Mouse (Mus musculus): ENCODE results near the gene 4930523C07Rik. TPM values are rescaled to one million over a fixed set of nuclear protein-coding genes. Genes with fewer than 3 reads are reported as not detected.
A peak's percentile ranks its signal among the peaks of the same experiment; 100 is the strongest.

4930523C07Rik gene
- total RNA-seq (2015; ENCODE audit: low replicate concordance) (26.0 and 46.5 TPM in 2 replicates), total RNA-seq (2017; ENCODE audit: low replicate concordance) (25.9 and 91.2 TPM in 2 replicates)

DNA sequence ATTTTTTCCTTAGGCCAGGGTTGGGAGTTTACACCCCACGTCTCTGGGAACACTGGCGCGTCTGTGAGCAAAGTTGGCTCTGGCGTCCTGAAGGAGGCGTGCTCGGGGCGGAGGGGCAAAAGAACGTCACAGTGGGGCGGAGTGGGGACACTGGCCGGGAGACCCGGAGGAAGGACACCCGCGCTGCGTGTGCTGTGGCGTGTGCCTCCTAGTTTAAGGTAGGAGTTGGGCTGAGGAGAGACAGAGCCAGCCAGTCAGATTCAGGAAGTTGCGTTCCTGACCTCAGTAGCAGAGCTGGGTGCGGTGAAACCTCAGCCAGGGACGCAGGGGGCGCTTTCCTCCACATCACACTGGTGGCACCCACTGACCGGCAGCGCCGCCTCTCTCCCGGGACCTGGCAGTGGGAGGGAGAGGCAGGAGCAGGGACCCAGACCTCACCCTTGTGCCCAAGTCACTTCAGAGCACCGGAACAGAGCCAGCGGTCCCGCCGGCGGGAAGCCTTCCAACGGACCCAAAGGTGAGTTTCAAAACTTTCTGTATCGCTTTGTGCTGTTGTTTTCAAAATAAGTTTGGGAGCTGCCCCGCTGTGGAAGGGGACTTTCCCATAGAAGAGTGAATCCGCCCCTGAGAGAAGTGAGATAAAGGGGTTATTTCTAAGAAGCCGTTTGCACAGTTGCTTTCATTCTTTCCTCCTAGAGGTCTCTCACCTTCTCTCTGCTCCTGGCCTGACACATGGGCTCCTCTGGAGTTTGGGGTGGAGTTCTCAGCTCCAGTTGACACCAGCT lies at the start of gene 4930523C07Rik:
TSS of gene 4930523C07Rik (plus strand) at position 146 of the 785 bp plus-strand sequence.
- peak; percentile 89 for ATAC-seq (replicated peaks; ENCODE audit: low FRiP score, poor library complexity, severe bottlenecking)

DNA sequence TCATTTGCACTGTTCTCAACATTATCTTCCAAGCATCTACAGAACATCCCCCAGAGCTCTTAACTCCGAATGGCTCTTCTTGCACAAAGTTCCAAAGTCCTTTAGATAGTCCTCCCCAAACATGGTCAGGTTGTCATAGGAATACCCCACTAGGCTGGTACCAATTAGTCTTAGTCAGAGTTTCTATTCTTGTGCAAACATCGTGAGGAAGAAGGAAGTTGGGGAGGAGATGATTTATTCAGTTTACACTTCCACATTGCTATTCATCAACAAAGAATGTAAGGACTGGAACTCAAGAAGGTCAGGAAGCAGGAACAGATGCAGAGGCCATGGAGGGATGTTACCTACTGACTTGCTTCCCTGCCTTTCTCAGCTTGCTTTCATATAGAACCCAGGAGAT lies 46.9 kb upstream of the 4930523C07Rik start:
- ATAC-seq (replicated peaks; ENCODE audit: low FRiP score, poor library complexity, severe bottlenecking), result no peak

DNA sequence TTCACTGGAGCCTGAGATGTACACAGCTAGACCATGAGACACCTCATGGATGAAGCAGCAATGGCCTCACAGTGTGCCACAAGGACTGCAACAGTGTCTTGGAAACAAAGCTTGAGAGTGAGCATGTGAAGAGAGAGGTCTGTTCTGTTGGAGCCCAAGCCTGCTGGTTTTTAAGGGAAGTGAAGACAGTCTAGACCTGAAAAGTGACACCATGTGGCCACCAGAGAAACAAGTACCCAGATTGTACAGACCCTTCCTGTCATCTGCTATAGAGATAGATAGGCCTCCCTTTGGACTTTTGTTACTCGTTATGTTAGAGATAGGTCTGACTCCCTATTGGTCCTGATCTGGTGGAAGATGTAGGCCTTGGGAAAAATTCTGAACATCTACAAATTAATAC lies 45.8 kb upstream of the 4930523C07Rik start:
- no peak for ATAC-seq (replicated peaks; ENCODE audit: low FRiP score, poor library complexity, severe bottlenecking)

DNA sequence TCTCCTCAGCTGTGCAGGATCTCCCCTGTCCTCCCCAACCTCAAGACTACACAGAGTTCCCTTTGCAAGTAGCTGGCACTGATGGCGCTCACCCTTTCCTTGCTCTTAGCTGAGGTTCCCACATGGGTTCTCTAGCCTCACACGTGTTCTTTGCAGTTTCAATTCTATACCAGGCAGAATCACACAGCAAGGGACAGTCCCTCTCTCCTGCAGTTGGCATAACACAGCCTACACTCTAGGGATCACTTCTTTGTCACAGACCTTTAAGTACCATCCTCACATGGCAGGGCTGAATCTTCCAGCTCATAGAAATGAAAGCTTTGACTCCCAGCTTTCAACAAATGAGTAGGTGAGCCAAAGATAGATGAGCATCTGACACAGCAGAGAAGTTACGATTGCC lies 45.0 kb upstream of the 4930523C07Rik start:
- ATAC-seq (replicated peaks; ENCODE audit: low FRiP score, poor library complexity, severe bottlenecking), result no peak

DNA sequence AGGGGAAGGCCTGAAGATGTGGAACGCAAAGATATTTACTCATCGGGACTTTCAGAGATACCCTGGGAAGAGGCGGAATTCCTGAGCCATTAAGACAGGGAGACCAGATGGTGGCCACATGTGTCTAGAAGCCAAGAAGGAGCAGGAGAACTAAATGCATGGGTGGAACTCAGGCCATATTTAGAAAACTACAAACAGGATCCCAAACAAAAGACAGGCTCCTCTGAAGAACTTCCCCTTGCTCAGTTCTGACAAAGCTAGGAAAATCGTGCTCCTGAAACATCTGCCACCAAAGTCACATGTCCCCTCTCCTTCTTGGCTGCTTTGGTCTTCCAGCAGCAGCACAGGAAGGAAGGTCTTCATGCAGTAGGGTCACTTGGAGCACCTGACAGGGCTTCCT lies 38.9 kb upstream of the 4930523C07Rik start:
- no peak for ATAC-seq (replicated peaks; ENCODE audit: low FRiP score, poor library complexity, severe bottlenecking)

DNA sequence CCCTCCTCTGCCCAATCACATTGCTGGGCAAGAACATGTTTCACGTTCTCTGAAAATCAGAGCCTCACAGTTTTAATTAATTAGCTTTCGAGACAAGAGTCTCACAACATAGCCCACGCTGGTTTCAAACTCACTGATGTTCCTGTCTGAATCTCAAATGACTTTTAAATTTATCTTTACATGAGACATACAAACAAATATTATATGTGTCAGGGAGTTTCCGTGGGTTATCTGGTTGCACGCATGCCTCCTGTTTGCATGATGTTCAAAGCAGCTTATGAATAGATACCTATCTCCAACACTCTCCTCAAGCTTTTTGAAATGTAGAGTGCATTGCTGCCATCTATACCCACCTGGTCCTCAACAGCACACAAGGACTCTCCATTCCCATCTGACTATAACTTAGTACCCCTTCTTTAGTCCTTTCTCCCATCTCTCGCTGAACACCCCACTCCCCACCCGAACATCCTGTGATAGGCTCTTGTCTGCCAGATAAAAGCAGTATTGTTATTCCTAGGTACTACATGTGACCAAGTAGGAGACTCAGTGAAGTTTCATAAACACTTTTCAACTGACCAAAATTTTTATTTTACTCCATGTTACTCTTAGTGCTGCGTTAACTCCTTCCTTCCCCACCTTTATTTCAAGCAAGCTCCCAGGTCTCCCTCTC lies 37.1 kb upstream of the 4930523C07Rik start:
- ATAC-seq (replicated peaks; ENCODE audit: low FRiP score, poor library complexity, severe bottlenecking), result no peak

DNA sequence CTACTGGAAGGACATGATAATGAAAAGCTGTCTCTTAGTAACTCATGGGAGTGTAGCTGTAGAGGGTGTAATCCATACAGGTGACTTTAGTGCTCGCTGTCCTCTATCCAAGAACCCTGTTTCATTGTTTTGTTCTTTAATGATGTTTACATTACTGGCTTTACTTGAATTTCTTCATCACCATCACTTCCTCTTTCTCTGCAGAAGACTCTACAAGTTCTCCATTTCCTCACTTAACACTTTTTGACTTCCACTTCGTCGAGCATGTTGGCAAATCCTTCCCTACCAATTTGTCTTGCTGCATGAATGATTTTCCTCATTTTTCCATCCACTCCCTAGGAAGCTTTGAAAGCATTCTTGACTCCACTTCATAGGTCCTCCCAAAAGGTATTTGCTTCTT lies 31.1 kb upstream of the 4930523C07Rik start:
- ATAC-seq (replicated peaks; ENCODE audit: low FRiP score, poor library complexity, severe bottlenecking), result no peak

DNA sequence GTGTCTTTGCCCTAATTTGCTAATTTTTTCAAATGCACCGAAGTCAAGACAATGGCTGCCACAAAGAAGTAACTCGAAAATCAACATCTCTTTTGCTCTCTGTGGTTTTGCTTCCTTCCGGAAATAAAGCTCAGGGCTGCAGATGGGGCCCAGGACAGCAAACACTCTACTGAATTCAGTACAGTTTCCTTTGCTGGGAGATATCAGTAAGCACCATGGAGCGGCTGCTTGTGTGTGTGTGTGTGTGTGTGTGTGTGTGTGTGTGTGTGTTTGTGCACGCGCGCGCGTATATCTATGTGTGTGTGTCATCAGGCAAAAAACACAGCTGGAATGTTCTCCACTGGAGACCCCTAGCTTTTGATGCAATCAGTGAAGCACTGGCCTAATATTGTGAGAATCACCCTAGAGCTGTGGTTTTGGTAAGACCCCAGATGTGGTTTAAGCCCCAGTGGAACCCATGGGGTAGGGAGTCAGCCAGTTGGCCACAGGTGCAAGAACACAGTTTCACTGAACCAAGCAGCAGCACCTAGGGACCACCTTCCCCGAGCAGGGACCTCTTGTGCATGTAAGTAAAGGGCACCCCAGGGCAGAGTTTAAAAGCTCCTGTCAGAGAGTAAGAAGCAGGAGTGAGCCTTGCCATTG lies 19.7 kb upstream of the 4930523C07Rik start:
- ATAC-seq (replicated peaks; ENCODE audit: low FRiP score, poor library complexity, severe bottlenecking), result no peak

DNA sequence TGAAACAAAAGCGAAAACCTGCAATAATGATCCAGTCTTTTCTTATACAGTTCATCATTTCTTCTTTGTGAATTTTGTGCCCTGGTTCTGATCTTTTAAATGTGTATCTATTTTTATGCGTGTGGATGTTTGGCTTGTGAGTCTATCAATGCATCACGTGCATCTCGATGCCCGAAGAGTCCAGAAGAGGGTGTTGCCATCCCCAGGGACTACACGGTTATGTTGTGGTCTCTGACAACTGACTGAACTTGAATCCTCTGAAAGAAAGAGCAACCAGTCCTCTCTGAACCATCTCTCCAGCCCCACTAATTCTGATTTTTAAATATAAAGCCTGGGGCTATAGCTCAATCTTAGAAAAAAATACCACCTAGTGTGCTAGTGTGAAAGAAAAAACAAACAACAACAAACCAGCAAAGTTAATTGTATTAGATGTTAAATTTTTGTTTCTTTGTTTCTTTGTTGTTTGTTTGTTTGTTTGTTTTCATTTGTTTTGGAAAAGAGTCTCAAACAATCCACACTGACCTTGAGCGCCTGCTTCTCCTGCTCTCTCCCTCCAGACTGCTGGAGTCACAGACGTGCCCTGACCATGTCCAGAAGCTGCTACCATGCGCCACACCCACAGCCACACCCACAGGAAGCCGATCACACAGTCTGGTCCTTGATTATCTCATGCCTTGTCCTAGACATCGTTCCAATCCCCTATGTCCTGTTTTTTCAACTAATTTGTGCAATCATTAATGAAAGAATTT lies 18.9 kb upstream of the 4930523C07Rik start:
- peak; percentile 88 for ATAC-seq (replicated peaks; ENCODE audit: low FRiP score, poor library complexity, severe bottlenecking)

DNA sequence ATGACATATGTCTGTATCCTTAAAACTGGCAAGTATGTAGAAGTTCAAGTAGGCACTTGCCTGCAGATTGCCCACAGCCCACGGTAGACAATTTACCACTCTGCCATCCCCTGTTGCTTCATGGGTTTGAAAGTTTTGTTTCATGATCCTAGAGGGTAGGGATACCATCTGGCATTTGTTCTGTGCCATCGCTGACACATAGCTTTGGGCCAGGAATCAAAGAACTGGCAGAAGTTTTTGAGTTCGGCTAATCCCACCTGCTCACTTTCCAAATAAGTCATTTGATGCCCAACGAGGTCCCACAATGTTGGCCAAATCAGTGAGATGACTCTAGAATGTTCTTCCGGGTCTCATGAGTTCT lies 18.3 kb upstream of the 4930523C07Rik start:
- ATAC-seq (replicated peaks; ENCODE audit: low FRiP score, poor library complexity, severe bottlenecking), result no peak

DNA sequence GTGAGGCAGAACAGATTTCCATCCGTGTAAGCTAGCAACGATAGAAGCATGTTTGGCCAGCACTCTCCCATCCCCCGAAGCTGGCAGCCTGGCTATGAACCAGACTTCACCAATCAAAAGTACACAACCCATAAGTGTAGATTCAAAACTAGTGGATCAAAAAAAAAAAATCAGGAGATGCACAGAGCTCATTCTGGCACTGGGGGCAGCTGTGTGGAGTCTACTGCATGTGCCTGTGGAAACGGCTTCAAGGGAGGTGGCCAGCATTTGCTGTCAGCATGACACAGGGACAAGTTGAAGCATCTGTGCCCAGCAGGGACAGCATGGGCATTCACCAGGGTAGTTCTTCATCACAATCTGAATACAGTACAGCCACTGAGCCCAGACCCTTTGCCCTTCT lies 16.2 kb upstream of the 4930523C07Rik start:
- no peak for ATAC-seq (replicated peaks; ENCODE audit: low FRiP score, poor library complexity, severe bottlenecking)

DNA sequence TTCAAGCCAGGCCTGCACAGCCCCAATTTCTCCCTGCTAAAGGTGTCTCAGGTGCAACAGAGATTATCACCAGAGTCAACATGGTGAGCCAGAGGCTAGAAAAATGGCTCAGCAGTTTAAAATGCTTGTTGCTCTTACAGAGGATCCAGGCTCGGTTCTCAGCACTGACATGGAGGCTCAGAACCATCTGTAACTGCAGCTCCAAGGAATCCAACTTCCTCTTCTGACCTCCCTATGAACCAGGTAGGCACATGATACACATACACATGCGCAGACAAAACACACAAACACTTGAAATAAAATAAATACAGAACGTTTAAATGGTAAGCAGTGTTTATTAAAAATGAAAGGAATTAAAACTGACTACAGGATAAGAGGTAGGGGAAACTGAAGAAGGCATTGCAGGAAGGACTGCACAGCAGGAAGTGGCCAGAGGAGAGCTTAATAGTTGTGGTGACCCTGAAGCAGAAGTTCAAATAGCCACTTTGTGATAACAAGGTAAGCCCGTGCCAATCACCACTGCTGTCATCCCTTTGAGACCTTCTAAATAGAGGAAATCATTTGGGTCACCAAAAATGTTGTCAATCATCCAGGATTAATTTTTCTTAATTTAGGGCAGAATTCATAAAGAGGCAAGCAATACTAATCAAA lies 10.1 kb upstream of the 4930523C07Rik start:
- ATAC-seq (replicated peaks; ENCODE audit: low FRiP score, poor library complexity, severe bottlenecking), result no peak

DNA sequence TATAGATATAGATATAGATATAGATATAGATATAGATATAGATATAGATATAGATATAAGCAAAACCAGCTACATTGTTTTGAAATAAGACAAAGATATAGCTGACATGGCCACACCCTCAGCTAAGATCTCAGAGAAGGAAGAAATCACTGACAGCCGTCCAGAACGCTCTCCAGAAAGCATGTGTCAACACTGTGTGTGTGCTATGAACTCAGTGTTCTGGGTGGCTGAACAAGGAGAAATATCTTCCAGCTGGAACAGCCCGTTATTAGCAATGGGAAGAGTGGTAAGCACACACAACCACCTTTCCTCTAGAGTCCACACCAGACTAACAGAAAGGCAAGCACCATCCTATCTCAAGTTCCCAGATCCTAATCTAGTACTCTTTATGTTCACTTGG lies 8.6 kb upstream of the 4930523C07Rik start:
- ATAC-seq (replicated peaks; ENCODE audit: low FRiP score, poor library complexity, severe bottlenecking), result no peak

DNA sequence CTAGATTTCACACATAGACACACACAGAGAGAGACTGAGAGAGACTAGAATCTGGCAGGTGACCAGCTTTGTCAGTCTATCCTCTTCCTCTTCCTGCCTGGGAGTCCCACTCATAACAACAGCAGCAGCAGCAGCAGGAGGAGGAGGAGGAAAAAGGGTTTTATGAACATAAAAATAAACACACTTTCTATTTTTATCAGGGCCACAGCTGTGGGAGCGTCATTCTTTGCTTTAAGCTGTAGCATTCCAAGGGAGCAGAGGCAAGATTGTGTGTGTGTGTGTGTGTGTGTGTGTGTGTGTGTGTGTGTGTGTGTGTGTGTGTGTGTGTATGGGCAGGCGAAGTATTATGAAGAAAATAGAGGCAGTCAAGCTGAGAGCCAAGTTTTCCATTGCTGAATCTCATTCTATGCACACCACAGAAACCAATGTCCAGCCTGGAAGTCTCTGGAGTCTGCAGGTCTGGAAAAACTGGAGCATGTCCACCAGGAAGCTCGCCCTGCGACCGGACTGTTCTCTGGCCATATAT lies 7.1 kb upstream of the 4930523C07Rik start:
- no peak for ATAC-seq (replicated peaks; ENCODE audit: low FRiP score, poor library complexity, severe bottlenecking)

DNA sequence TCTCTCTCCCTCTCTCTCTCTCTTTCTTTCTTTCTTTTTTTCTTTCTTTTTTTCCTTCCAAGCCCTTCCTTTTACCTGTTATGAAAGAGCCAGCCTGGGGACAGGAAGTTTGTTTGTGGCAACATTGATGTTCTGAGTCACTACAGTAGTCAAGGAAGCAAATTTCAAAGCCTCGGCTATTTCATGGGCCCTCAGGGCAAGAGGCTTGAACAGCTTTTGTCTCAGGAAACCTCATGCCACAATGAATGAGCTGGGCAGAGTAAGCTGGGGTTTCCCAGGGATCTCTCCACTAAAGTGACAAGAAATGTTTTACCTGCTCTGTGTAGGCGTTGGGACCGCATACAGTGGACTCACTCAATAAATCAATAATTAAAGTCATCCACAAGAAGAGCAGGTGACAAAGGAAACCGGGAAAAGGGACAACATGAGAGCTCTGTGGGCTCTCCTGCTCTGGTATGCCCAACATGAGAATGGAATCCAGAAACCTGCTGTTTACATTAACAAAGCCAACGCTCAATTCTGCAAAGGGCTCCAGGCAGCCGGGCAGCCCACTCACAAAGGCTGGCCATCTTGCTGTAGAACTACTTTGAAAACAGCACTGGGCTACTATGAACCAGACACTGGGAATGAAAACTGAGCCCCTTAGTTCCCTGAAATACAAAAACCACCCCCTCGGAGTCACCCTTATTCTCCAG lies 4.1 kb upstream of the 4930523C07Rik start:
- ATAC-seq (replicated peaks; ENCODE audit: low FRiP score, poor library complexity, severe bottlenecking), result no peak

DNA sequence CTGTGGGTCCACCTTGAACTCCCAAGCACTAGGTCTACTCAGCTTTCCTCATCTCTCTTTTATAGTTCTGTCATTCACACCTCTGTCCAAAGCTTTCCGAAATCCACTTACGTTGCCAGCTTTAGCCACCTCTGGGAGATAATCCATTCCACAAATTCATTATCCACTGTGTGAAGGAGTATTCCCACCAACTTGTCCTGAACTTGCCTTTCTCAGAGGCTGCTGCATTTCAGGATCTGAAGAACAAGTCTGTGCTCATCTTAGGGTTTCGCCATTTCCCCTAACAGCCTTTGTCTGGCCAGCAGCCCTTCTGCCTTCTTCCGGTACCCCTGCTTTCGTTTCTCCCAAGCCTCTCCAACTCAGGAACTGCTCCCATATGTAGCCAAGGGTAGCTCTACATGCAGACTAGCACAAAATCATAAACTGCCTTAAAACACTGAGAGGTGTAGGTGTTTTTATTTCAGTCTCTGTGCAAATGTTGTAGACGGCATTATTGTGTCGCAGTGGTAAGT lies 2.9 kb upstream of the 4930523C07Rik start:
- no peak for ATAC-seq (replicated peaks; ENCODE audit: low FRiP score, poor library complexity, severe bottlenecking)

DNA sequence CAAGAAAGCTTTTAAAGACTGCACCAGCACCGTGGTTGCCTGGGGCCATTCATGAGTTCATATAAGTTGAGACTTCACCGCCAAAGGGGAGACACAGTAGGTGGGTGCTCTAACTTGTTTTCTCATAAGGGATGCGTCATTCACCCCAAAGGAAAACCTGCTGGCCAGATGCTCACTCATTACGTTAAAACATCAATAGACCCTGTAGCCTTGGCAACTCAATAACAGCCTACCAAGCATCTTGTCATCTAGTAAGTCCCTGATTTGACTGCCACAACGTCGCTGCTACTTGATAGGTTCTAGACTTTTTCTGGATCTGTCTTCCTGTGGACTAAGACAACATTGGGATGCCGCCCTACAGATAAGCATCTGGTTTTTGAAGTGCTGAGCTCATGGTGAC lies 1.8 kb upstream of the 4930523C07Rik start:
- ATAC-seq (replicated peaks; ENCODE audit: low FRiP score, poor library complexity, severe bottlenecking), result no peak

DNA sequence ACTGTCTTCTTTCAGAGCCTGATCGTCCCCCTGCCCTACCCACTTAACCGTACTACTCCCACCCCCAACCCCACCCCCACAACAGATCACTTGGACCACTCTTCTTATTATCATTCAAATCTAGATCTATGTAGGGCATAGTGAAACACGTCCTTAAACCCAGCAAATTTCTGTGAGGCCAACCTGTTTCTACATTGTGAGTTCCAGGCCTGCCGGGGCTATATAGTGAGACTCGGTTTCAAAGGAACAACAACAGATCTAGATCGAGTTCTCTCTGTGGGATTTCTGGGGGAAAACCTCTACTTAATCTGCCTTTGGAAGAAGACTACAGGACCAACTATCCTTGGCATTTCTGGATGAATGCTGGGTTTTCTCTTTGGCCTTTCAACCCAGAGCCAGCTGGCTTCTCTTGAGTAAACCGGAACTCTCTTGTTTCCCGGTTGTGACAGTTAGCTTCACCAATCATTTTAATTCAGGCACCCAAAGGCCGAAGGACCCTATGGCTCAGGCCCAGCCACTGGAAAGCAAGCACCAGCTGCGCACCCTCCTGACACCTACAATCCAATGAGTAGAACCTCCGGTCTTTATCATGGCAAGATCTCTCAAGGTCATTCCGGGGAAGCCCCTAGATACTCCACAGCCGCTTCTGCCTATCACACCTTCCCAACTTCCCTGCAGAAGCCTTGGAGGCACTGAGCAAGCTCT lies 759 bp upstream of the 4930523C07Rik start:
- no peak for ATAC-seq (replicated peaks; ENCODE audit: low FRiP score, poor library complexity, severe bottlenecking)

Measured in erythroid progenitor cell, adult 5-6 weeks (primary cell).